Mouse (Mus musculus): ENCODE results near the gene Hba-a1. TPM values are rescaled to one million over a fixed set of nuclear protein-coding genes. Genes with fewer than 3 reads are reported as not detected.
A peak's percentile ranks its signal among the peaks of the same experiment; 100 is the strongest.
"Not testable (repeated sequence)": the region's sequence is repeated elsewhere in the genome, so short reads cannot be mapped to it uniquely, and the experiment has no call there.

The Hba-a1 gene
- polyA plus RNA-seq, 1 experiment from 2014 or later = 2,385 TPM

- Histone ChIP-seq H3K4me3 (no peak overlapping the region), H3K36me3 (no peaks in the 10 kb centered on the region), H3K27me3 (replicated peaks) (no peaks in the 10 kb centered on the region; the same call in 1 of the 2 replicates), H3K4me2 (replicated peaks) (no peak overlapping the region), H3K9ac (no peak overlapping the region), H3K4me1 (no peaks in the 10 kb centered on the region), H3K9me3 (no peaks in the 10 kb centered on the region), H3K27ac (no peak overlapping the region)
- no peak for ATAC-seq (ENCODE audit: low FRiP score, low read depth)
- 83% methylated on average over 7 of the region's 7 CpGs for WGBS
Observed at GRCm38 (mm10) chr11:32285031-32285775, 1.9 kb downstream of the Hba-a1 start.

- not testable (repeated sequence) for ATAC-seq (ENCODE audit: low FRiP score, low read depth)
Observed at GRCm38 (mm10) chr11:32285887-32286286, 2.6 kb downstream of the Hba-a1 start.

GRCm38 (mm10) chr11:32286695-32287492 lies 3.6 kb downstream of the Hba-a1 start, which contains the start of gene Hbq1b:
Gene Hbq1b, plus strand, starts transcription at chr11:32286965.
- not testable (repeated sequence) for H3K27ac ChIP-seq; H3K9ac ChIP-seq; H3K27me3 ChIP-seq (replicated peaks); H3K4me3 ChIP-seq; H3K9me3 ChIP-seq; H3K36me3 ChIP-seq; H3K4me1 ChIP-seq
- WGBS = 23% methylated on average over 33 of the region's 33 CpGs
- H3K4me2 ChIP-seq (replicated peaks) = peak within 1 kb of the TSS; percentile 53
- ATAC-seq (ENCODE audit: low FRiP score, low read depth) = peak; percentile 78

More at GRCm38 (mm10) chr11:32285887-32286286, 2.6 kb downstream of the Hba-a1 start:
- not testable (repeated sequence) for H3K27me3 ChIP-seq (replicated peaks); H3K9ac ChIP-seq; H3K27ac ChIP-seq; H3K36me3 ChIP-seq; H3K9me3 ChIP-seq; H3K4me3 ChIP-seq; H3K4me2 ChIP-seq (replicated peaks); H3K4me1 ChIP-seq

- no peak overlapping the region for H3K27ac ChIP-seq
- no peaks in the 10 kb centered on the region for H3K9me3 ChIP-seq
- H3K36me3 ChIP-seq = no peaks in the 10 kb centered on the region
- H3K4me2 ChIP-seq (replicated peaks) = no peak overlapping the region; the same call in 1 of the 2 replicates
- no peaks in the 10 kb centered on the region for H3K4me1 ChIP-seq
- WGBS = 65% methylated on average over 9 of the region's 9 CpGs
- H3K4me3 ChIP-seq = no peak overlapping the region
- no peak for ATAC-seq (ENCODE audit: low FRiP score, low read depth)
- no peak overlapping the region for H3K9ac ChIP-seq
- no peaks in the 10 kb centered on the region; the same call in 1 of the 2 replicates for H3K27me3 ChIP-seq (replicated peaks)
Observed at GRCm38 (mm10) chr11:32287493-32287825, 4.1 kb downstream of the Hba-a1 start.

GRCm38 (mm10) chr11:32292819-32293218 lies 9.5 kb downstream of the Hba-a1 start:
- WGBS = 81% methylated on average over 4 of the region's 4 CpGs
- not testable (repeated sequence) for H3K27me3 ChIP-seq (replicated peaks); ATAC-seq (ENCODE audit: low FRiP score, low read depth); H3K27ac ChIP-seq; H3K4me1 ChIP-seq; H3K4me2 ChIP-seq (replicated peaks); H3K4me3 ChIP-seq; H3K9ac ChIP-seq; H3K36me3 ChIP-seq; H3K9me3 ChIP-seq

GRCm38 (mm10) chr11:32293479-32293878 lies 10.2 kb downstream of the Hba-a1 start:
- H3K27ac ChIP-seq; H3K36me3 ChIP-seq; H3K4me3 ChIP-seq; H3K4me2 ChIP-seq (replicated peaks); H3K9me3 ChIP-seq; H3K27me3 ChIP-seq (replicated peaks); H3K4me1 ChIP-seq; ATAC-seq (ENCODE audit: low FRiP score, low read depth); H3K9ac ChIP-seq: not testable (repeated sequence)
- WGBS = 77% methylated on average over 3 of the region's 3 CpGs

- not testable (repeated sequence) for H3K9me3 ChIP-seq; H3K36me3 ChIP-seq; ATAC-seq (ENCODE audit: low FRiP score, low read depth); H3K9ac ChIP-seq; H3K4me1 ChIP-seq; H3K27ac ChIP-seq; H3K4me3 ChIP-seq; H3K4me2 ChIP-seq (replicated peaks); H3K27me3 ChIP-seq (replicated peaks)
- no CpG with 5 or more reads among the region's 4 CpGs for WGBS
Observed at GRCm38 (mm10) chr11:32296203-32296602, 12.9 kb downstream of the Hba-a1 start, which contains the start of gene Hba-a2. Gene Hba-a2, plus strand, starts transcription at chr11:32296489.

GRCm38 (mm10) chr11:32297417-32297816 lies 14.1 kb downstream of the Hba-a1 start:
- WGBS = 45% methylated on average over 2 of the region's 2 CpGs
- H3K4me2 ChIP-seq (replicated peaks); H3K9ac ChIP-seq; H3K4me3 ChIP-seq; H3K9me3 ChIP-seq; H3K27ac ChIP-seq; H3K36me3 ChIP-seq; H3K27me3 ChIP-seq (replicated peaks); ATAC-seq (ENCODE audit: low FRiP score, low read depth); H3K4me1 ChIP-seq: not testable (repeated sequence)

- no peak for ATAC-seq (ENCODE audit: low FRiP score, low read depth)
Observed at GRCm38 (mm10) chr11:32297866-32298531, 14.7 kb downstream of the Hba-a1 start.

GRCm38 (mm10) chr11:32298532-32298918 lies 15.2 kb downstream of the Hba-a1 start:
- Histone ChIP-seq H3K4me1 (no peaks in the 10 kb centered on the region), H3K9me3 (no peaks in the 10 kb centered on the region), H3K9ac (no peak overlapping the region), H3K27ac (no peak overlapping the region), H3K27me3 (replicated peaks) (peaks cover 7% of the 10 kb centered on the region; the same call in 1 of the 2 replicates), H3K4me2 (replicated peaks) (no peak overlapping the region), H3K36me3 (no peaks in the 10 kb centered on the region), H3K4me3 (no peak overlapping the region)
- no peak for ATAC-seq (ENCODE audit: low FRiP score, low read depth)
- 98% methylated on average over 2 of the region's 2 CpGs for WGBS

More at GRCm38 (mm10) chr11:32297866-32298531, 14.7 kb downstream of the Hba-a1 start:
- Histone ChIP-seq H3K4me1 (no peaks in the 10 kb centered on the region), H3K36me3 (no peaks in the 10 kb centered on the region), H3K27ac (no peak overlapping the region), H3K27me3 (replicated peaks) (peaks cover 7% of the 10 kb centered on the region; the same call in 1 of the 2 replicates), H3K4me2 (replicated peaks) (no peak overlapping the region), H3K9ac (no peak overlapping the region), H3K9me3 (no peaks in the 10 kb centered on the region), H3K4me3 (no peak overlapping the region)
- WGBS = 96% methylated on average over 1 of the region's 1 CpGs

- H3K27ac ChIP-seq; H3K4me1 ChIP-seq; H3K4me3 ChIP-seq; H3K9ac ChIP-seq; H3K9me3 ChIP-seq; H3K36me3 ChIP-seq; H3K27me3 ChIP-seq (replicated peaks): not testable (repeated sequence)
- peak; percentile 37; the same call in 1 of the 2 replicates for ATAC-seq (ENCODE audit: low FRiP score, low read depth)
- H3K4me2 ChIP-seq (replicated peaks) = peak within 1 kb of the TSS; percentile 54
- 5% methylated on average over 16 of the region's 16 CpGs for whole genome bisulfite sequencing
Observed at GRCm38 (mm10) chr11:32299865-32300264, 16.6 kb downstream of the Hba-a1 start, which contains the start of gene Hbq1a. Gene Hbq1a, plus strand, starts transcription at chr11:32300069.
